Mouse (Mus musculus) small intestine, adult 2 months (tissue): Measurements from ENCODE around the gene Kirrel3. TPM values are rescaled to one million over a fixed set of nuclear protein-coding genes. Genes with fewer than 3 reads are reported as not detected.

ENCODE experiments used
- H3K27ac ChIP-seq: fragments of 200-500 bp; 2 replicates; pipeline ENCODE4 v1.5.1; 2012; ENCODE audit warnings: low read depth, low read length, control low read depth, inconsistent platforms; ENCODE audit not compliant: insufficient read depth
- H3K27me3 ChIP-seq: fragments of 200-500 bp; 2 replicates; pipeline ENCODE4 v1.6.1; 2012; ENCODE audit warnings: mild to moderate bottlenecking, moderate library complexity, low read length, inconsistent platforms; ENCODE audit not compliant: control insufficient read depth, insufficient read depth
- H3K36me3 ChIP-seq: fragments of 200-500 bp; 2 replicates; pipeline ENCODE4 v1.6.1; 2012; ENCODE audit warnings: mild to moderate bottlenecking, low read length, control low read depth, inconsistent platforms; ENCODE audit not compliant: control insufficient read depth, insufficient read depth
- H3K4me1 ChIP-seq: fragments of 200-500 bp; 2 replicates; pipeline ENCODE4 v1.6.1; 2012; ENCODE audit warnings: low read length, inconsistent platforms, mixed read lengths; ENCODE audit not compliant: control insufficient read depth, insufficient read depth, insufficient read length
- H3K4me3 ChIP-seq: fragments of 200-500 bp; 2 replicates; pipeline ENCODE4 v1.5.1; 2012; ENCODE audit warnings: low read depth, mild to moderate bottlenecking, control low read depth, inconsistent platforms, low read length, moderate library complexity
- CTCF ChIP-seq: fragments of 200-500 bp; IDR thresholded peaks from 2 replicates; pipeline ENCODE4 v1.5.1; 2012; ENCODE audit warnings: low read depth, mild to moderate bottlenecking, control low read depth, inconsistent platforms, low read length, moderate library complexity, mixed read lengths; ENCODE audit not compliant: insufficient replicate concordance, insufficient read length; ENCODE audit errors: extremely low read depth
- POLR2A ChIP-seq: fragments of 200-500 bp; IDR thresholded peaks from 2 replicates; pipeline ENCODE4 v1.6.1; 2012; ENCODE audit warnings: low read depth, mild to moderate bottlenecking, control low read depth, inconsistent platforms, low read length, moderate library complexity
- WGBS: fragments of 180-500 bp; shearing (Covaris S2); methylation state at CpG from one replicate; pipeline ENCODE4 v1.1.7; 2018; 5-methylcytosine and 5-hydroxymethylcytosine counted together
- polyA plus RNA-seq: library from polyadenylated mRNA; depleted of rRNA; stranded (reverse); fragments of >200 nt; gene quantifications from 2 replicates; pipeline ENCODE4 v1.2.3, GENCODE M21; 2012

Gene Kirrel3
- polyA plus RNA-seq, 1 experiment, result 0.22 TPM

GRCm38 (mm10) chr9:35053081-35053480, 567.4 kb downstream of the Kirrel3 start:
- TF ChIP-seq CTCF (no peak), POLR2A (no peak)
- no peak overlapping the region for H3K4me3 ChIP-seq
- no peak overlapping the region for H3K27ac ChIP-seq
- peaks cover 9% of the 10 kb centered on the region for H3K4me1 ChIP-seq
- no peaks in the 10 kb centered on the region for H3K27me3 ChIP-seq
- peaks cover 94% of the 10 kb centered on the region for H3K36me3 ChIP-seq
- 93% methylated on average over 16 of the region's 16 CpGs for WGBS

- H3K27me3 ChIP-seq, result no peaks in the 10 kb centered on the region
- TF ChIP-seq CTCF, result no peak
- no peak for TF ChIP-seq POLR2A
- peaks cover 9% of the 10 kb centered on the region for H3K4me1 ChIP-seq
- peaks cover 94% of the 10 kb centered on the region for H3K36me3 ChIP-seq
- H3K27ac ChIP-seq, result no peak overlapping the region
- WGBS, result 76% methylated on average over 3 of the region's 3 CpGs
- no peak overlapping the region for H3K4me3 ChIP-seq
Observed at GRCm38 (mm10) chr9:35053669-35054068, 568.0 kb downstream of the Kirrel3 start.

GRCm38 (mm10) chr9:35055528-35056330, 570.0 kb downstream of the Kirrel3 start:
- 78% methylated on average over 11 of the region's 11 CpGs for WGBS
- H3K4me1 ChIP-seq, result peaks cover 15% of the 10 kb centered on the region; the same call in 1 of the 2 replicates
- no peak overlapping the region for H3K27ac ChIP-seq
- no peaks in the 10 kb centered on the region for H3K27me3 ChIP-seq
- TF ChIP-seq CTCF, result no peak
- TF ChIP-seq POLR2A, result no peak
- no peak overlapping the region for H3K4me3 ChIP-seq
- peaks cover 93% of the 10 kb centered on the region for H3K36me3 ChIP-seq

GRCm38 (mm10) chr9:35056611-35057010, 570.9 kb downstream of the Kirrel3 start:
- TF ChIP-seq CTCF (no peak), POLR2A (no peak)
- Histone ChIP-seq H3K27ac (0 out of 2 replicates have a peak overlapping the region, but pooled peaks have one; percentile 3), H3K27me3 (no peaks in the 10 kb centered on the region), H3K4me3 (no peak overlapping the region), H3K4me1 (peaks cover 18% of the 10 kb centered on the region; the same call in 1 of the 2 replicates), H3K36me3 (peaks cover 93% of the 10 kb centered on the region)
- WGBS, result 66% methylated on average over 3 of the region's 3 CpGs

GRCm38 (mm10) chr9:35057631-35058030, 571.9 kb downstream of the Kirrel3 start:
- TF ChIP-seq CTCF (no peak), POLR2A (no peak)
- H3K4me3 ChIP-seq, result no peak overlapping the region
- no peak overlapping the region for H3K27ac ChIP-seq
- H3K27me3 ChIP-seq, result no peaks in the 10 kb centered on the region
- peaks cover 87% of the 10 kb centered on the region for H3K36me3 ChIP-seq
- peaks cover 19% of the 10 kb centered on the region; the same call in 1 of the 2 replicates for H3K4me1 ChIP-seq
- WGBS, result 91% methylated on average over 6 of the region's 6 CpGs

- 73% methylated on average over 4 of the region's 4 CpGs for WGBS
- H3K4me3 ChIP-seq, result no peak overlapping the region
- peaks cover 19% of the 10 kb centered on the region; the same call in 1 of the 2 replicates for H3K4me1 ChIP-seq
- no peaks in the 10 kb centered on the region for H3K27me3 ChIP-seq
- peaks cover 86% of the 10 kb centered on the region for H3K36me3 ChIP-seq
- H3K27ac ChIP-seq, result no peak overlapping the region
- TF ChIP-seq POLR2A (no peak), CTCF (no peak)
Observed at GRCm38 (mm10) chr9:35058186-35058585, 572.5 kb downstream of the Kirrel3 start.

- H3K27me3 ChIP-seq, result no peaks in the 10 kb centered on the region
- no peak overlapping the region for H3K27ac ChIP-seq
- no peak overlapping the region for H3K4me3 ChIP-seq
- WGBS, result 89% methylated on average over 2 of the region's 2 CpGs
- peaks cover 18% of the 10 kb centered on the region; the same call in 1 of the 2 replicates for H3K4me1 ChIP-seq
- H3K36me3 ChIP-seq, result peaks cover 83% of the 10 kb centered on the region
- TF ChIP-seq POLR2A (no peak), CTCF (no peak)
Observed at GRCm38 (mm10) chr9:35058596-35059354, 573.1 kb downstream of the Kirrel3 start.
